Mouse (Mus musculus): ENCODE measurements at regions not wholly inside any gene's neighbourhood (a gene's known extent, or its start where the extent isn't known, plus 50 kb on each side); places are given as distances from the start of the nearest gene placed in this dataset.

GRCm38 (mm10) chr13:28587977-28588376 lies 330.6 kb downstream of the Gm11361 start:
- TF ChIP-seq EP300 (IDR thresholded peaks at IDR 0.05; ENCODE audit: low read depth) (no peak), CTCF (IDR thresholded peaks at IDR 0.05; ENCODE audit: low read depth) (no peak)
